18 mouse cellular contexts compared by ENCODE assay signal in genomic region chr2:91308680-91309079, GRCm38 (mm10). TPM values are rescaled to one million over a fixed set of nuclear protein-coding genes. Genes with fewer than 3 reads are reported as not detected.
DNase-seq lines count a peak whose midpoint lies in the region; ATAC-seq and TF ChIP-seq lines count a peak whose summit lies in the region.
"Had no signal": no experiment of that assay in that cellular context is flagged by ENCODE, and none has a peak within 500 bp of the region (broad histone marks: within the 10 kb centered on the region; RNA-seq: fewer than 3 reads in every experiment).

No protein-coding gene starts in this region.

- no peak overlapping the region for H3K4me3 ChIP-seq in limb, embryonic 11.5 days (ENCODE audit: low read depth, low read length)
- H3K4me3 ChIP-seq in limb, embryonic 10.5 days, result no peak overlapping the region
- no peak overlapping the region for H3K4me3 ChIP-seq in small intestine, adult 2 months (ENCODE audit: low read depth, low read length)
- no peak overlapping the region for H3K4me3 ChIP-seq in hindbrain, embryonic 10.5 days
- H3K4me3 ChIP-seq: heart, embryonic 13.5 days; hindbrain, embryonic 13.5 days; midbrain, embryonic 15.5 days had no signal

- H3K27ac ChIP-seq in limb, embryonic 11.5 days (replicated peaks; ENCODE audit: low read depth, low read length), result no peak overlapping the region
- H3K27ac ChIP-seq in limb, embryonic 10.5 days, result no peak overlapping the region
- H3K27ac ChIP-seq in small intestine, adult 2 months (ENCODE audit: insufficient read depth, low read depth, low read length), result peak overlapping the region; percentile 8; the same call in 1 of the 2 replicates
- H3K27ac ChIP-seq in hindbrain, embryonic 10.5 days, result no peak overlapping the region
- H3K27ac ChIP-seq: heart, embryonic 13.5 days; hindbrain, embryonic 13.5 days; liver, embryonic 14.5 days; midbrain, embryonic 15.5 days had no signal

- TF ChIP-seq POLR2A in small intestine, adult 2 months (IDR thresholded peaks at IDR 0.05; ENCODE audit: low read depth, low read length), result no peak

- WGBS in limb, embryonic 11.5 days, result 17% methylated on average over 5 of the region's 5 CpGs
- WGBS in limb, embryonic 10.5 days, result 26% methylated on average over 5 of the region's 5 CpGs
- WGBS in small intestine, adult 2 months, result 12% methylated on average over 5 of the region's 5 CpGs
- 51% methylated on average over 5 of the region's 5 CpGs for WGBS in hindbrain, embryonic 10.5 days

- H3K4me2 ChIP-seq in limb, embryonic 11.5 days (ENCODE audit: low read depth, severe bottlenecking), result no peak overlapping the region
- H3K4me2 ChIP-seq: heart, embryonic 13.5 days; hindbrain, embryonic 13.5 days; midbrain, embryonic 15.5 days had no signal

- no peaks in the 10 kb centered on the region for H3K27me3 ChIP-seq in limb, embryonic 11.5 days (ENCODE audit: control insufficient read depth, insufficient read depth, low read length)
- H3K27me3 ChIP-seq in limb, embryonic 10.5 days (ENCODE audit: low read depth, poor library complexity, severe bottlenecking), result no peaks in the 10 kb centered on the region
- no peaks in the 10 kb centered on the region for H3K27me3 ChIP-seq in small intestine, adult 2 months (ENCODE audit: control insufficient read depth, insufficient read depth, low read length)
- no peaks in the 10 kb centered on the region for H3K27me3 ChIP-seq in hindbrain, embryonic 10.5 days (ENCODE audit: insufficient read depth, poor library complexity, severe bottlenecking)
- H3K27me3 ChIP-seq: heart, embryonic 13.5 days; hindbrain, embryonic 13.5 days; midbrain, embryonic 15.5 days had no signal

- no peaks in the 10 kb centered on the region for H3K36me3 ChIP-seq in limb, embryonic 11.5 days (ENCODE audit: control insufficient read depth, insufficient read depth, low read length)
- H3K36me3 ChIP-seq in limb, embryonic 10.5 days, result 0 out of 2 replicates have a peak, but pooled peaks cover 8% of the 10 kb centered on the region
- H3K36me3 ChIP-seq in small intestine, adult 2 months (ENCODE audit: control insufficient read depth, insufficient read depth, low read length), result no peaks in the 10 kb centered on the region
- H3K36me3 ChIP-seq in hindbrain, embryonic 10.5 days, result peaks cover 5% of the 10 kb centered on the region; the same call in 1 of the 2 replicates
- H3K36me3 ChIP-seq: G1E; heart, embryonic 13.5 days; midbrain, embryonic 15.5 days had no signal

- no peak for TF ChIP-seq CTCF in small intestine, adult 2 months (IDR thresholded peaks at IDR 0.05; ENCODE audit: extremely low read depth, insufficient read length, insufficient replicate concordance, low read depth, low read length)

- no peak for ATAC-seq in limb, embryonic 11.5 days (ENCODE audit: insufficient number of reproducible peaks, low FRiP score, low TSS enrichment, low read depth)
- ATAC-seq: midbrain, embryonic 15.5 days had no signal

- no peaks in the 10 kb centered on the region for H3K9me3 ChIP-seq in limb, embryonic 11.5 days (ENCODE audit: control insufficient read depth, low read length)
- H3K9me3 ChIP-seq in limb, embryonic 10.5 days (replicated peaks), result no peaks in the 10 kb centered on the region
- H3K9me3 ChIP-seq in hindbrain, embryonic 10.5 days, result no peaks in the 10 kb centered on the region
- H3K9me3 ChIP-seq: G1E; heart, embryonic 13.5 days; hindbrain, embryonic 13.5 days; midbrain, embryonic 15.5 days had no signal

- no peak overlapping the region for H3K9ac ChIP-seq in limb, embryonic 11.5 days (ENCODE audit: low read length)
- H3K9ac ChIP-seq: heart, embryonic 13.5 days; hindbrain, embryonic 13.5 days; liver, embryonic 14.5 days; midbrain, embryonic 15.5 days had no signal

- peak; percentile 46 for DNase-seq in embryo, embryonic 11 days
- no peak for DNase-seq in embryo, embryonic 10.5 days (ENCODE audit: low spot score)
- peak; percentile 48 for DNase-seq in limb, embryonic 11.5 days (ENCODE audit: low spot score)
- DNase-seq in limb, embryonic 10.5 days (ENCODE audit: low spot score), result no peak
- peak; percentile 76 for DNase-seq in thymus, postnatal 4 days
- DNase-seq in hindbrain, embryonic 10.5 days (ENCODE audit: low spot score), result no peak
- no peak for DNase-seq in spleen, postnatal 4 days (ENCODE audit: low spot score in 2 of 2)
- DNase-seq: adrenal gland, postnatal 36 days; gastrocnemius, postnatal 36 days; kidney, adult 8-10 months; lung, postnatal 4 days; right cerebral cortex, postnatal 4 days had no signal

- peaks cover 4% of the 10 kb centered on the region; the same call in 1 of the 2 replicates for H3K4me1 ChIP-seq in limb, embryonic 11.5 days (ENCODE audit: control insufficient read depth, insufficient read depth, low read length)
- peaks cover 22% of the 10 kb centered on the region for H3K4me1 ChIP-seq in limb, embryonic 10.5 days
- H3K4me1 ChIP-seq in small intestine, adult 2 months (ENCODE audit: control insufficient read depth, insufficient read depth, insufficient read length, low read length), result peaks cover 15% of the 10 kb centered on the region
- H3K4me1 ChIP-seq in hindbrain, embryonic 10.5 days (replicated peaks), result peaks cover 21% of the 10 kb centered on the region

RNA-seq across cellular contexts. Expression of gene Arfgap2, which starts 43.9 kb away (rescaled TPM):
- polyA plus RNA-seq in limb, embryonic 11.5 days (2014; fragmentation: Nextera tagmentation; extraction: Ambion mirVana), result 89.4 and 100 TPM in 2 replicates
- 101 and 113 TPM in 2 replicates for polyA plus RNA-seq in limb, embryonic 10.5 days (2016; fragmentation: Nextera tagmentation; extraction: Ambion mirVana)
- polyA plus RNA-seq in small intestine, adult 2 months (2012; rRNA removed), result 17.6 and 34.6 TPM in 2 replicates
- polyA plus RNA-seq in hindbrain, embryonic 10.5 days (2016; fragmentation: Nextera tagmentation; extraction: Ambion mirVana), result 93.6 and 94.4 TPM in 2 replicates

RNA-seq across cellular contexts. Expression of gene Pacsin3, which starts 52.9 kb away (rescaled TPM):
- polyA plus RNA-seq in limb, embryonic 11.5 days (2014; fragmentation: Nextera tagmentation; extraction: Ambion mirVana), result 29.5 and 31.8 TPM in 2 replicates
- 23.6 and 37.0 TPM in 2 replicates for polyA plus RNA-seq in limb, embryonic 10.5 days (2016; fragmentation: Nextera tagmentation; extraction: Ambion mirVana)
- 3.4 and 6.6 TPM in 2 replicates for polyA plus RNA-seq in small intestine, adult 2 months (2012; rRNA removed)
- 30.0 and 38.5 TPM in 2 replicates for polyA plus RNA-seq in hindbrain, embryonic 10.5 days (2016; fragmentation: Nextera tagmentation; extraction: Ambion mirVana)

Comparison
In these comparisons a context has a peak if more than half of its experiments do, and no peak if none do; other contexts are left out.
1. DNase-seq: peak in embryo, embryonic 11 days (single experiment), limb, embryonic 11.5 days (single experiment) and thymus, postnatal 4 days (single experiment); none in embryo, embryonic 10.5 days (single experiment), limb, embryonic 10.5 days (single experiment), hindbrain, embryonic 10.5 days (single experiment) and spleen, postnatal 4 days (0 of 2).